Mouse (Mus musculus) spleen, adult 2 months (tissue): ENCODE measurements around the gene Rps6kb2.

Experiments used
- CTCF ChIP-seq: fragments of 200-500 bp; IDR thresholded peaks from 2 replicates; pipeline ENCODE4 v1.5.1; 2011; ENCODE audit warnings: mild to moderate bottlenecking, inconsistent platforms; ENCODE audit not compliant: insufficient read depth, insufficient read length, insufficient replicate concordance; ENCODE audit errors: extremely low read depth
- POLR2A ChIP-seq: fragments of 200-500 bp; IDR thresholded peaks from 2 replicates; pipeline ENCODE4 v1.6.1; 2011; ENCODE audit warnings: low read depth, low read length, inconsistent platforms

DNA sequence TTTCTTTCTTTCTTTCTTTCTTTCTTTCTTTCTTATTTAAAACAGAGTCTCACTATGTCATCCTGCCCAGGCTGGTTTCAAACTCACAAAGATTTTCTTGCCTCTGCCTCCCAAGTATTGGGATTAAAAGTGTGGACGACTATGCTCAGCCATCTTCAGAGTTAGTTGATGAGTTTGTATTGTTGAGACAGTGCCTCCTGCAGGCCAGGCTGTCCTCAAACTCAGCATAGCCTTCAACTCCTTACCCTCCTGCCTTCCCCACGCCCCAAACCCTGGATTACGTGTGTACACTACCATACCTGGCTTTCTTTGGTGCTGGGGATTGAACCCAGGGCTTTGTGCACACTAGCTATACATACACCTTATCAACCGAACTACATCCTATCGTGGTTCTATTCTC is 26.7 kb downstream of the Rps6kb2 start:
- TF ChIP-seq CTCF (no peak), POLR2A (no peak)
